Mouse (Mus musculus) erythroblast, embryonic 14.5 days (primary cell): ENCODE data around the gene Znrf1.

Source experiments
- GATA1 ChIP-seq: IDR thresholded peaks from 2 replicates; pipeline ENCODE4 v1.6.1; 2012; ENCODE audit warnings: low read length, inconsistent platforms, mixed read lengths
- TAL1 ChIP-seq: IDR thresholded peaks from 3 replicates; pipeline ENCODE4 v1.6.1; 2012; ENCODE audit warnings: low read length, inconsistent platforms, mixed read lengths

- no peak for TF ChIP-seq GATA1
- TF ChIP-seq TAL1, result no peak
These were observed 22.5 kb upstream of the Znrf1 start for GRCm38 (mm10) chr8:111513446-111513845.
